Mouse (Mus musculus) C2C12 (cell line): ENCODE results near the gene Gm28729.

Experiments
- CEBPB ChIP-seq: IDR thresholded peaks from one replicate; pipeline ENCODE4 v1.6.1; 2011; ENCODE audit warnings: low read depth, mild to moderate bottlenecking, control low read depth, moderate library complexity
- CTCF ChIP-seq: IDR thresholded peaks from one replicate; pipeline ENCODE4 v1.5.1; 2011; ENCODE audit not compliant: control insufficient read depth, insufficient read depth, insufficient read length
- MYOD1 ChIP-seq: IDR thresholded peaks from one replicate; pipeline ENCODE4 v1.6.1; 2011; ENCODE audit warnings: low read depth; ENCODE audit not compliant: control insufficient read depth, insufficient read length
- MYOG ChIP-seq: IDR thresholded peaks from one replicate; pipeline ENCODE4 v1.6.1; 2011; ENCODE audit not compliant: control insufficient read depth, insufficient read length; ENCODE audit errors: extremely low read depth
- USF1 ChIP-seq: IDR thresholded peaks from one replicate; pipeline ENCODE4 v1.6.1; 2011; ENCODE audit warnings: low read depth, mild to moderate bottlenecking, control low read depth, moderate library complexity

DNA sequence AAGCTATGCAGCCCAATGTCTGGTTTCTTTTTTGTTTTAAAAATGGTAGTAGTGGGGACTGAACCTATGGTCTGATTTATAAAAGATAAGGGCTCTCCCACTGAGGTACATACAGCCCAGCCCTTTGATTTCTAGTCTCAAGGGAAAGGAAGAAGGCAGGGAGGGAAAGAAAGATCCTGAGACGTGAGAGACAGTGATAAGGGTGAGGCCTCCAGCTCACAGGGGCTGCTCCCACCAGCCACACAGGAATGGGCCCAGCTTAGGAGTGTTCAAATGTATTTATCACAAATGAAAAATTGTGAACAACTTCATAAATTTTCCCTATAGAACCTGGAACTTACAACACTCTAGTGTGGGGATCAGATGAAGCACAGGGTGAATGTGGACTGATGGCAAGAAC, 33.5 kb upstream of the Gm28729 start:
- no peak for TF ChIP-seq CTCF
- no peak for TF ChIP-seq USF1
- TF ChIP-seq CEBPB = no peak
- TF ChIP-seq MYOD1 = no peak
- TF ChIP-seq MYOG = no peak
